Mouse (Mus musculus) midbrain, embryonic 12.5 days (tissue): Measurements from ENCODE around the gene Stac2. TPM values are rescaled to one million over a fixed set of nuclear protein-coding genes. Genes with fewer than 3 reads are reported as not detected.

ENCODE experiments used
- ATAC-seq: fragments of 200-750 bp; cut with Nextera tagmentation; 2 replicates; pipeline ENCODE4 v1.8.0; 2017; ENCODE audit warnings: low read depth, moderate TSS enrichment, moderate library complexity; ENCODE audit not compliant: low FRiP score
- H3K27ac ChIP-seq: fragments of 300-500 bp; sonication (generic); replicated peaks from 2 replicates; pipeline ENCODE4 v1.5.1; 2016; ENCODE audit warnings: mild to moderate bottlenecking
- H3K27me3 ChIP-seq: fragments of 300-500 bp; sonication (generic); 2 replicates; pipeline ENCODE4 v1.6.1; 2016; ENCODE audit warnings: mild to moderate bottlenecking
- H3K36me3 ChIP-seq: fragments of 300-500 bp; sonication (generic); 2 replicates; pipeline ENCODE4 v1.6.1; 2016
- H3K4me1 ChIP-seq: fragments of 300-500 bp; sonication (generic); 2 replicates; pipeline ENCODE4 v1.6.1; 2016
- H3K4me2 ChIP-seq: fragments of 300-500 bp; sonication (generic); replicated peaks from 2 replicates; pipeline ENCODE4 v1.6.1; 2016; ENCODE audit warnings: mild to moderate bottlenecking, moderate library complexity
- H3K4me3 ChIP-seq: fragments of 300-500 bp; sonication (generic); 2 replicates; pipeline ENCODE4 v1.5.1; 2016; ENCODE audit warnings: mild to moderate bottlenecking
- H3K9ac ChIP-seq: fragments of 300-500 bp; sonication (generic); replicated peaks from 2 replicates; pipeline ENCODE4 v1.6.1; 2016; ENCODE audit warnings: mild to moderate bottlenecking, moderate library complexity
- H3K9me3 ChIP-seq: fragments of 300-500 bp; sonication (generic); 2 replicates; pipeline ENCODE4 v1.6.1; 2016; ENCODE audit warnings: mild to moderate bottlenecking
- WGBS: fragments of 180-500 bp; shearing (Covaris S2); methylation state at CpG from one replicate; pipeline ENCODE4 v1.1.7; 2016; 5-methylcytosine and 5-hydroxymethylcytosine counted together
- polyA plus RNA-seq: library from polyadenylated mRNA; unstranded; fragments of >200 nt; fragmentation: Nextera tagmentation; extraction: Ambion mirVana; gene quantifications from 2 replicates; pipeline ENCODE4 v1.2.1, GENCODE M21; 2016

Gene Stac2
- polyA plus RNA-seq, 1 experiment from 2014 or later, result 0.73 TPM

GRCm38 (mm10) chr11:98019883-98020610, 33.2 kb downstream of the Stac2 start:
- Histone ChIP-seq H3K4me2 (peak overlapping the region; percentile 77), H3K9ac (peak overlapping the region; percentile 41), H3K27me3 (peaks cover 8% of the 10 kb centered on the region; the same call in 1 of the 2 replicates), H3K4me3 (peak overlapping the region; percentile 75), H3K27ac (peak overlapping the region; percentile 80), H3K36me3 (peaks cover 29% of the 10 kb centered on the region), H3K4me1 (peaks cover 44% of the 10 kb centered on the region), H3K9me3 (no peaks in the 10 kb centered on the region)
- ATAC-seq, result no peak
- WGBS, result 29% methylated on average over 8 of the region's 8 CpGs

DNA sequence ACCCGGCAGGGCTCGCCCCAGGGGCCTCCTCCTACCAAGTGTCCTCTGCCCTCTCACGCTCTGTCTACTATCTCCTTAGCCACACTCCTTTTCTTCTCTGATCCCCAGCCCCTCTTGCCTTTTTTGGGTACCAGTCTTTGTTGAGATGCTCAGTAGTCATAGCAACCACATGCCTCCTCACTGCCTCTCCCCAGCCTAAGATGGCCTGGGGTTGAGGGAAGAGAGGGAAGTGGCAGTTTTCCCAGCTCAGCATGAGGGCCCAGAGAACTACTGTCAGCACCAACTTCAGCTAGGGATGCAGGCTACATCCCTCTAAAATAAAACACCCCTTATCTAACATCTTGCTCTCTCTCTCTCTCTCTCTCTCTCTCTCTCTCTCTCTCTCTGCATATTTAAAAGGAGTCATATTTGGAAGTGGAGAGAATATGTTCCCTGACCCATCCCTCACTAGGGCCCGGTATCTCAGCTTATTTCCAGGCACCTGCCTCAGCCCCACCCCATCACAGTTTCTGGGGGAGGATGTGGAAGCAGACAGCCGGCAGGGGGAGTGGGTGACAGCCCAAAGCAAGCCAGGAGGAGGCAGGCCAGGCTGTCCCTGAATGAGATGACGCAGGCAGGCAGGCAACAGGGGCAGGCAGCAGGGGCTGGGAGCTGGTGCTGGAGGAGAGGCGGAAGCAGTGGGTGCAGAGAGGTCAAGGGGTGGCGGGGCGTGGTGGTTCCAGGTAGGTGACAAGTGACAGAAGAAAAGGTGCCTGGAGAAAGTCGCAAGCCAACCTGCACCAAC, 34.2 kb downstream of the Stac2 start:
- 21% methylated on average over 10 of the region's 10 CpGs for WGBS
- Histone ChIP-seq H3K4me3 (peak overlapping the region; percentile 75; the same call in 1 of the 2 replicates), H3K36me3 (peaks cover 39% of the 10 kb centered on the region), H3K27ac (peak overlapping the region; percentile 80), H3K9ac (peak overlapping the region; percentile 41), H3K27me3 (peaks cover 8% of the 10 kb centered on the region; the same call in 1 of the 2 replicates), H3K4me1 (peaks cover 44% of the 10 kb centered on the region), H3K4me2 (peak overlapping the region; percentile 77), H3K9me3 (no peaks in the 10 kb centered on the region)
- no peak for ATAC-seq

GRCm38 (mm10) chr11:98018222-98018621, 35.0 kb downstream of the Stac2 start:
- no peak overlapping the region for H3K4me3 ChIP-seq
- H3K27ac ChIP-seq, result peak overlapping the region; percentile 80
- no peak overlapping the region; the same call in 1 of the 2 replicates for H3K4me2 ChIP-seq
- no peaks in the 10 kb centered on the region for H3K9me3 ChIP-seq
- peaks cover 8% of the 10 kb centered on the region; the same call in 1 of the 2 replicates for H3K27me3 ChIP-seq
- peaks cover 41% of the 10 kb centered on the region for H3K36me3 ChIP-seq
- 62% methylated on average over 6 of the region's 6 CpGs for WGBS
- H3K9ac ChIP-seq, result peak overlapping the region; percentile 31; the same call in 1 of the 2 replicates
- peaks cover 43% of the 10 kb centered on the region for H3K4me1 ChIP-seq
- no peak for ATAC-seq

GRCm38 (mm10) chr11:98016824-98017223, 36.4 kb downstream of the Stac2 start:
- Histone ChIP-seq H3K27me3 (peaks cover 8% of the 10 kb centered on the region; the same call in 1 of the 2 replicates), H3K4me2 (no peak overlapping the region), H3K9me3 (no peaks in the 10 kb centered on the region), H3K4me3 (no peak overlapping the region), H3K36me3 (peaks cover 42% of the 10 kb centered on the region), H3K9ac (no peak overlapping the region), H3K27ac (no peak overlapping the region), H3K4me1 (peaks cover 39% of the 10 kb centered on the region)
- 82% methylated on average over 4 of the region's 4 CpGs for WGBS
- ATAC-seq, result no peak

- 89% methylated on average over 5 of the region's 5 CpGs for WGBS
- peaks cover 33% of the 10 kb centered on the region for H3K4me1 ChIP-seq
- no peak for ATAC-seq
- peaks cover 5% of the 10 kb centered on the region; the same call in 1 of the 2 replicates for H3K27me3 ChIP-seq
- H3K4me2 ChIP-seq, result no peak overlapping the region
- no peaks in the 10 kb centered on the region for H3K9me3 ChIP-seq
- H3K4me3 ChIP-seq, result no peak overlapping the region
- peaks cover 49% of the 10 kb centered on the region for H3K36me3 ChIP-seq
- H3K27ac ChIP-seq, result no peak overlapping the region
- H3K9ac ChIP-seq, result no peak overlapping the region
Measured at GRCm38 (mm10) chr11:98016177-98016576, 37.1 kb downstream of the Stac2 start.

DNA sequence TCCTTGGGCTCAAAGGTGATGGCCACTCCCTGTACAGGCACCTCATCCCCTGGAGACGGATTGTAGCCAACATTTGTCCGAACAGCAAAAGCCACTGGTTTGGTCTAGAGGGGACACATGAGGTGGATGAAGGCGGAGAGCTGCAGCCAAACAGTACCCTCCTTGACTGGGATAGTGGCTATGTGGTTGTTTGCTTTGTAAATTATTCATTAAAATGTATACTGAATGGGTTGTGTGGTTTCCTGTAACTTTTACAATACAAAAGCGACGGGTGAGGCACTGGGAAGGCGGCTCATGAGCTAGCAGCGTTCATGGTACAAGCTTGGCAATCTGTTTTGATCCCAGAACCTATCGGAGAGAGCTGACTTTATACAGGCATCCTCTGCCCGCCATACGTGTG, 40.4 kb downstream of the Stac2 start:
- H3K4me1 ChIP-seq, result peaks cover under 1% of the 10 kb centered on the region; the same call in 1 of the 2 replicates
- no peaks in the 10 kb centered on the region for H3K9me3 ChIP-seq
- no peak overlapping the region for H3K27ac ChIP-seq
- 82% methylated on average over 10 of the region's 10 CpGs for WGBS
- no peak overlapping the region for H3K4me3 ChIP-seq
- H3K27me3 ChIP-seq, result no peaks in the 10 kb centered on the region
- peaks cover 71% of the 10 kb centered on the region for H3K36me3 ChIP-seq
- no peak overlapping the region for H3K4me2 ChIP-seq
- H3K9ac ChIP-seq, result no peak overlapping the region
- no peak for ATAC-seq

GRCm38 (mm10) chr11:98011716-98012115, 41.5 kb downstream of the Stac2 start:
- no peak overlapping the region for H3K9ac ChIP-seq
- no peak for ATAC-seq
- peaks cover 72% of the 10 kb centered on the region for H3K36me3 ChIP-seq
- H3K4me2 ChIP-seq, result no peak overlapping the region
- H3K9me3 ChIP-seq, result no peaks in the 10 kb centered on the region
- no peak overlapping the region for H3K4me3 ChIP-seq
- H3K27me3 ChIP-seq, result no peaks in the 10 kb centered on the region
- H3K27ac ChIP-seq, result no peak overlapping the region
- no peaks in the 10 kb centered on the region for H3K4me1 ChIP-seq
- WGBS, result 61% methylated on average over 9 of the region's 9 CpGs

GRCm38 (mm10) chr11:98008087-98008486, 45.2 kb downstream of the Stac2 start:
- Histone ChIP-seq H3K4me1 (peaks cover 13% of the 10 kb centered on the region), H3K27me3 (peaks cover 4% of the 10 kb centered on the region), H3K36me3 (peaks cover 65% of the 10 kb centered on the region), H3K9me3 (no peaks in the 10 kb centered on the region), H3K27ac (no peak overlapping the region), H3K4me3 (no peak overlapping the region), H3K4me2 (no peak overlapping the region), H3K9ac (no peak overlapping the region)
- WGBS, result 87% methylated on average over 11 of the region's 11 CpGs
- ATAC-seq, result no peak

DNA sequence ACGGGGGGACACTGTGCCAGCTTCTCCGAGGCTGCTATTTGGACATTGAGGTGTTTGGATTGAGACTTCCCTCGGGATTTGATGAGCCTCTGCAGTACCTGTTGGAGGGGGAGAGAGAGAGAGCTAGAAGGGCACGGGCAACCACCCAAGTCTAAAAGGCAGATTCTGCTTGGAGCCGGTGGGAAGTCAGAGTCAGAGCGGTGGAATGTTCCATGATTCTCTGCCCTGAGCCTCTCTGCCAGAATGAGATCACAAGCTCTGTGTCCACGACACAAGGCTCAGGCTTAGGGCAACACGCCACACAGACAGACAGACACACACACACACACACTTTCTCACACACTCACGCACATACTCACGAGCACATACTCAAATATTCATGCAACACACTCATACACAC, 47.6 kb downstream of the Stac2 start:
- no peak overlapping the region for H3K4me2 ChIP-seq
- H3K36me3 ChIP-seq, result peaks cover 55% of the 10 kb centered on the region
- no peak overlapping the region for H3K9ac ChIP-seq
- H3K27me3 ChIP-seq, result peaks cover 28% of the 10 kb centered on the region
- H3K4me1 ChIP-seq, result peaks cover 35% of the 10 kb centered on the region
- 85% methylated on average over 10 of the region's 10 CpGs for WGBS
- no peak overlapping the region for H3K27ac ChIP-seq
- no peak for ATAC-seq
- H3K9me3 ChIP-seq, result no peaks in the 10 kb centered on the region
- H3K4me3 ChIP-seq, result no peak overlapping the region

- no peak overlapping the region for H3K27ac ChIP-seq
- peaks cover 38% of the 10 kb centered on the region for H3K4me1 ChIP-seq
- no peak overlapping the region for H3K4me3 ChIP-seq
- H3K9me3 ChIP-seq, result no peaks in the 10 kb centered on the region
- peaks cover 50% of the 10 kb centered on the region for H3K36me3 ChIP-seq
- no peak for ATAC-seq
- no peak overlapping the region for H3K9ac ChIP-seq
- H3K4me2 ChIP-seq, result no peak overlapping the region
- 39% methylated on average over 13 of the region's 13 CpGs for WGBS
- H3K27me3 ChIP-seq, result peaks cover 33% of the 10 kb centered on the region
Measured at GRCm38 (mm10) chr11:98005076-98005475, 48.2 kb downstream of the Stac2 start.

DNA sequence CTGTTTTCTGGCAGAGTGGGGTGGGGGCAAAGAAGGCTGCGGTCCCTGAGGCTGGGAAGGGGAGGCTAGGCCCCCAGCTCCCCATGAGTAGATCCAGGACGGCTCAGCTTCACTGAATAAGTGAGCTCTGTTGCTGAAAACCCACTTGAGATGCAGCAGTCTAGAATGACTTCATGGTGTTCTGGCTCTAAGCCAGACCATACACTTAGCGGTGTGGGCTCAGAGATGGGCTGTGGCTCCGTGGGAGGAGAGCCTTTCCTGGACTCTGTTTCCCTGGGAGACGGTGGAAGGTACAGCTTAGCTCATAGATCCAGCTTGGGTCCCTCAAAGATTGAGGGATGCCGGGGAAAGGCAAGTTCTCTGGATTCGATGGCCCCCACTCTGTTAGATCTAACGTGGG, 49.1 kb downstream of the Stac2 start:
- peaks cover 38% of the 10 kb centered on the region for H3K4me1 ChIP-seq
- no peak for ATAC-seq
- H3K4me3 ChIP-seq, result no peak overlapping the region
- no peak overlapping the region for H3K4me2 ChIP-seq
- H3K27me3 ChIP-seq, result peaks cover 33% of the 10 kb centered on the region
- H3K27ac ChIP-seq, result no peak overlapping the region
- H3K9ac ChIP-seq, result no peak overlapping the region
- H3K36me3 ChIP-seq, result peaks cover 41% of the 10 kb centered on the region
- WGBS, result 80% methylated on average over 8 of the region's 8 CpGs
- H3K9me3 ChIP-seq, result no peaks in the 10 kb centered on the region

GRCm38 (mm10) chr11:98003171-98003671, 50.0 kb downstream of the Stac2 start:
- 41% methylated on average over 17 of the region's 17 CpGs for WGBS
- H3K9ac ChIP-seq, result no peak overlapping the region
- H3K4me3 ChIP-seq, result no peak overlapping the region
- H3K36me3 ChIP-seq, result peaks cover 37% of the 10 kb centered on the region
- no peak for ATAC-seq
- no peak overlapping the region for H3K27ac ChIP-seq
- no peaks in the 10 kb centered on the region for H3K9me3 ChIP-seq
- peak overlapping the region; percentile 26 for H3K4me2 ChIP-seq
- peaks cover 33% of the 10 kb centered on the region for H3K27me3 ChIP-seq
- peaks cover 38% of the 10 kb centered on the region for H3K4me1 ChIP-seq
